Mouse (Mus musculus) neural tube, embryonic 10.5 days (tissue): Measurements from ENCODE around the gene Rln3.
A peak's percentile ranks its signal among the peaks of the same experiment; 100 is the strongest.

ENCODE experiments used
- DNase-seq: peaks from one replicate; pipeline ENCODE4 v3.0.0-alpha.2; 2017; ENCODE audit warnings: low spot score; ENCODE audit errors: extremely low spot score

Gene Rln3

GRCm38 (mm10) chr8:84044900-84045299, at the start of gene Rln3:
TSS of gene Rln3 (minus strand) at chr8:84045000.
- no peak for DNase-seq

DNA sequence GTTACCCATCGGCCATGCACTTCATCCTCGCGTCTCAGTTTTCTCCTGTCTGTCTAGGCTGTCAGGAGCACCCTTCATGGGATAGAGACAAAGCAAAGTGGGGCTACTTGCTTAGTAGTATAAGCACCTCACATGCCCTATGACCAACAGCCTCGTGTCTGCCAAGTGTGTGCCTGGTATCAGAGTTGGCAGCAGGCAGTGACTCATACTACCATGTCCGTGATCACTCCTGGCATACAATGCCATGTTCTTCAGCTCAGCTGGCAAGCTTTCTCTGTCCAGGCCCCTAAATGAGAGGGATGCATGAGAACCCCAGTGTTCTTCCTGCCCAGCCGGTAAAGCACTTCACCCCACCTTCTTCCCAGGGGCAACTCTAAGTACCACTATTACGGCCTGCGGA, 45.8 kb upstream of the Rln3 start:
- no peak for DNase-seq

- no peak for DNase-seq
These were observed 44.5 kb upstream of the Rln3 start for GRCm38 (mm10) chr8:84089277-84089676.

GRCm38 (mm10) chr8:84087821-84088220, 43.0 kb upstream of the Rln3 start:
- no peak for DNase-seq

DNA sequence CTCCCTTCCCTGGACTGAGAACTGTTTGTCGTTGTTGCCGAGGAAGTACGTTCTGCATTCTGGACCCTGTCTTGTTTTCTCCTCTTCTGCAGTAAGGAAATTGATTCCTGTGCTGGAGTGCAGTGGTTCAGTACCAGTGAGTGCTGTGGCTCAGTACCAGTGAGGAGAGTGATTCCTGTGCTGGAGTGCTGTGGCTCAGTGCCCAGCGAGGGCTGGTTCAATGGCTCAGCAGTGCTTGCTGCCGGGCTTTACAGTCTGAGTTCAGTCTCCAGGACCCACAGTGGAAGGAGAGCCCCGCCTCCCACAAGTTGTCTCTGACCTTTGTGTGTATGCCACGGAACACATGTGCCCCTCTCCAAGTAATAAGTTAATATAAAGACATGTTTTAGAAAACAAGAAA, 42.4 kb upstream of the Rln3 start:
- DNase-seq = no peak

- DNase-seq = peak; percentile 24
These were observed 39.7 kb upstream of the Rln3 start for GRCm38 (mm10) chr8:84084341-84085115.

DNA sequence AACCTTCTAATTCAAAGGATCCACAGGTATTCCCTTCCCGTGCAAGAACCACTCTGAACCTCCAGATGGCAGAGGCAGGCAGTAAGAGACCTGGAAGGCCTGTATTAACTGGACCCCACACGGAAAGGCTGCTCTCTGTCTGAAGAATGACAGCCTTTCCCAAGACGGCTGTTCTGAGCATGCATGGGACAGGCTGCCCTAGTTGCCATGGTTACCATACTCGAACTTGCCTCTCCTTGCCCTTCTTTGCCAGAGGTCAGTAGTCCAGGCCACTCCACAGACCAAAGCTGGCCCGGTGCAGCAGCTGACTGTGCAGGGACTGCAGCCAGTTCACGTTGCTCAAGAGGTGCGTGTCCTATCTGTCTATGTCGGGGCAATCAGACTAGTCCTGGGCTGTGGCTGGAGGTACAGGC, 39.0 kb upstream of the Rln3 start:
- DNase-seq = peak; percentile 56

DNA sequence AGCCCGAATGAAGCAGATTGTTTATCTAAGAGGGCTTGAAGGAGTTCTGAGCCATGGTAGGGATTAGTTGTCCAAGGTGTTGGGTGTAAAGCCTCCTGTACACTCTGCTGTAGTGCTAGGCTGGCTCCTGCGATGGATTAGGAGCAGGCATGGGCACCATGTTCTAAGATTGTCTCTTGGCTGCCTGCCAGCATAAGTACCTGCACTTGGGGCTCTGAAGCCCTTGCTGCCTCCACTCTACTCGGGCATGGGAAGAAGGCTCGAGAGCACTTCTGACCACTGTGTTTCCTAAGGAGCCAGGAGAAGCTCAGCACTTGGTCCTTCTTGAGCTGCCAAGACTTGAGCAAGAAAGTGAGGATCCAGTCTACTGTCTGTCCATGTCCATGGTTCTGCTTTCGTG, 34.4 kb upstream of the Rln3 start:
- no peak for DNase-seq

- no peak for DNase-seq
These were observed 32.0 kb upstream of the Rln3 start for GRCm38 (mm10) chr8:84076849-84077248.

DNA sequence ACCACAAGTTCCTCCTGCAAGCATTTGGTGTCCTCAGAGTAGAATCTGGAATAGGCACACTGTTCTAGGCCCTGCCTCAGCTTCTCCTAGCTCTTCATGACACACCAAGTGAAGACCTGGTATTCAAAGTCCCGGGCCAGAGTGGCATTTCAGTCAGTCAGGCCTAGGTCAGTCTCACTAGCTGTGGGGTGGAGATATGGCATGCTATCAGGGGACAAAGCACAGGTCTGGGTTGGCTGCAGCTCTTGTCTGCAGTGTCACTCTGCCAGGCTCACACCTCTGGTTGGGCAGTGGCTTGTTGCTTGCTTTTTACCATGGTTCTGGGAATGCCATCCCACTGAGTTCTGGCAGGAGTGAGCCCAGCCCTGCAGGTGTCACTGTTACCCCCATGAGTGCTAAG, 31.6 kb upstream of the Rln3 start:
- no peak for DNase-seq

GRCm38 (mm10) chr8:84073230-84073976, 28.6 kb upstream of the Rln3 start:
- DNase-seq = no peak

DNA sequence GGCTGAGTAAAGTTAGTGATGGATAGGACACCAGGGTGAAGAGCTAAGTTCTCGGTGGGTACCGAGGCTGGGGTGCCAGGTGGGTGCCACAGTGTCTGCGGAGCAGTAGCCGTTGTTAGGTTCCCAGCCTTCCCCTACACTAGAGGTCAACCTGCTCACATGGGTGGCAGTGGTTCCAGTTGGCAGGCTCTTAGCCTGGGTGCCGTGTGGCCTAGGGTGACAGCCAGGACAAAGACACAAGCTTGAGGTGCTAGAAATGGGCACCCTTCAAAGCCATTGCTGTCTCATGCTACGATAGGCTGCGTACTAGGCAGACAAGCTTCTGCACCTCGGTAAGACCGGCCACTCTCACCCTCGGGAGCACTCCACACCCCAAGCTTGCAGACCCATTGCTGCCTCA, 27.5 kb upstream of the Rln3 start:
- DNase-seq = no peak

DNA sequence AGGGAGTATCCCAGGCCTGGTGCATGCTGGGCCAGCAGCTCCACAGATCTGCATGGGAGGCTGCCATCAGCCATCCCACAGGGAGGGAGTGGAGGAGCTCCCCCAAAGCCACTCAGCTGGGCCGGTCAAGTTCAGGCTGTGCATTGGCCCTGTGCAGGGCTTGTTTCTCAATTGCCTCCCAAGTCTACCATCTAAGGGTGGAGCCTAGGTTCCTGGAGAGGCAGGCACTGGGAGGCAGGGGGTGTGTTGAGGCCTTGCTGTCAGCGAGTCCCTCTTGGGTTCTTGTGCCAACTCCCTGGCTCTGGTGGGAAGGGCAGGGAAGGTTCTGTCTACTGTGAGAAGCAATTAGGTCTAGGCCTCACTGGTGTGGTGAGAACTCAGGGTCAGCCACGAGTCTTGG, 27.1 kb upstream of the Rln3 start:
- DNase-seq = no peak

DNA sequence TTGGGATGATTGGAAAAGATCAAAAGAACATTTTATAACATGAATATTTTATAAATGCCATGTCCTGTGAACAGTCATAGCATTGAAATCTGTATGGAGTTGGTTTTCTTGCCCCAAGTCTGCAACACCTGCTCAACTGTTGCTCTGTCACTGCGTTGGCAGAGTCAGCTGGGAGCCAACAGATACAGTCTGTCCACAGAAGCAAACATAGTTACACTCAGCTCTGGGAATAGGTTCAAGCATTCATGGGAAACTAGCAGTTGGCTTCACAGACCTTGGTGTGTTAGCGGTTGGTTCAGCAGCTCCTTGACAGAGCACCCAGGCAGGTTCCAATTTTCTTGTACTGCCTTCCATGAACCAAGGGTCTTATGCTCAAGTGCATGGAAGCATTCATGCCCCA, 25.9 kb upstream of the Rln3 start:
- DNase-seq = no peak

- DNase-seq = no peak
These were observed 25.4 kb upstream of the Rln3 start for GRCm38 (mm10) chr8:84070241-84070640.

DNA sequence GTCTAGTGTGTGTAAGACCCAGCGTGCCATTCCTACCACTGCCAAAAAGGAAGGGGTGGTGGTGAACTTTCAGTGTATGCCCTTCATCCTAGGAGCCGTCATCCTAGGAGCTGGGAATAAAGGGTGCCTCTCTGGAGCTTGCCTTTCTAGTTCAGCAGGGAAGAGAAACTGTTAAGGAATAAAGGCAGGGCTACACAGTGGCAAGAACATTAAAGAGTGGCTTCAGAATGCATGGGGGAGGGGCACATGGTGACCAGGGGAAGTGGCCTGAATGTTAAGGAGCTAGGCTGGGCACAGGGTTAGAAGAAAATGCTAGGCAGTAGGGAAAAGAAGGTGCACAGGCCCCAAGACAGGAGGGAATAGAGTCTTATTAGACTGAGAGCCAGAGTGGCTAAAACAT, 24.9 kb upstream of the Rln3 start:
- no peak for DNase-seq

GRCm38 (mm10) chr8:84069169-84069568, 24.4 kb upstream of the Rln3 start:
- DNase-seq = no peak

DNA sequence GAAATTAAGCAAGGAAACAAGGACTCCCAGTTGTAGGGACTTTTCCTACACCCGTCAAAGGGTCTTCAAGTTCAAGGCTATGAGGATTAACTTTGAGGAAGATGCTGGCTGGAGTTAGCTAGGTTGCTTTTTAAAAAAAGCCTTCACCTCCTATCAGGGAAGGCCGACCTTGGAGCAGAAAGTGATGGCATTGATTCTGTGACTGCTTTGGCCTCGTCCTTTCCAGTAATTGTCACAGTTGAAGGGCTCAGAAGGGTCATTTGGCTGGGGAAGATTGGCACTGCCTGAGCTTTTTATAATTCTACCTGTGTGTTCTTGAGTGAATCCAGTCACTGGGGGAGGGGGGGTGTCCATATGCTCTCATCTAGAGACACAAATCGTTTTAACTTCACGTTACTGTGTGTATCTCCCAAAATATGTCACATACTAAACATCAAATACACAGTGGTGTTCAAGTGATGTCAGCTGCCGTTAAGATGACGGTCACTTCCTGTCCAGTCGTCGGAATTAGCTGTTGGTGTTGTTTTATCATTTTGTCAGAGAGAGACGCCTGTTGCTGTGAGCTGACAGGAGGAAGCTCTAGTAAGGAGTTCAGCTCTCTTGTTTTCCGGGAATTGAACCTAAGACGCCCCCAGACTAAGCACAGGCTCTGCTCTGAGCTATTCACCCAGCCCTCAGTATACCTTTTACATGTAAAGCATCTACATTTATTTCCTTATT, 23.7 kb upstream of the Rln3 start:
- DNase-seq = no peak

DNA sequence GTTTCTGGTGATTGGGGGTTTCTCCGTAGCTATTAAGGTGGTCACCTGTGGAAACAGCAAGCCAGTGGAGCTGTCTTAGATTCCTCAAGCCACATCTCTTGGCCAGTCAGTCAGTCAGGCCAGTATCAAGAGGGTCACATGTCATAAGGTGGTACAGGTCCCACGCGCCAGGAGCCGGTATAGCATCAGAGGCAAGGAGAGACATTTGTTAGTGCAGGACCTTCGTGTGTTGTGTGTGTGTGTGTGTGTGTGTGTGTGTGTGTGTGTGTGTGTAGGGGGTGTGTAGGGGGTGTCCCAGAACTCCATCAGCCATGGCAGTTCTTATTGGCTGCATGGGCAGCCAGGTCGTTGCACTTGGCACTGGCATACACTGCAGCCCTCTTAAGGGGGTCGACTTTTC, 23.1 kb upstream of the Rln3 start:
- DNase-seq = no peak

DNA sequence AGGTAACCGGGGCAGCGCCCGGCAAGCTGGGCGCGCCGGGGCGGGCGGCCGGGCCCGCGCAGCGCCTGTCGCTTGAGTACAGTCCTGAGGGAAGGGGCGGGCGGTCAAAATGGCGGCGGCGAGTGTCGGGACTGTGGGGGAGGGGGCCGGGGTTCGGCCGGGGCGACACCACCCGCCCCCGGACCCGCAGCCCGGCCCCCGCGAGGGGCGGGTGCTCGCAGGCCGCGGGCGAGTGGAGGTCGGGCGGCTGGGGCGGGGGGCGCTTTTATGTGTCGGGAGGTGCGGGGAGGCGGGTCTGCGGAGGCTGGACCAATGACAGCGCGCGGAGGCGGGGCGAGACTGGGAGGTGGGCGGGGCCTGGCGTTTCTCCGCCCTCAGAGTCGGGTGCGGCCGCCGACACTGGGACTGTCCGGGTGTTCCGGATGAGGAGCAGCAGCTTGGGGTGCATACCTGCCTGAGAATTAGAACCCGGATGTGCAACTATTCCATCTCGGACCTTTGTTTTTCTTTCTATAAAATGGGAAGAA, 22.3 kb upstream of the Rln3 start:
- DNase-seq = peak; percentile 95

DNA sequence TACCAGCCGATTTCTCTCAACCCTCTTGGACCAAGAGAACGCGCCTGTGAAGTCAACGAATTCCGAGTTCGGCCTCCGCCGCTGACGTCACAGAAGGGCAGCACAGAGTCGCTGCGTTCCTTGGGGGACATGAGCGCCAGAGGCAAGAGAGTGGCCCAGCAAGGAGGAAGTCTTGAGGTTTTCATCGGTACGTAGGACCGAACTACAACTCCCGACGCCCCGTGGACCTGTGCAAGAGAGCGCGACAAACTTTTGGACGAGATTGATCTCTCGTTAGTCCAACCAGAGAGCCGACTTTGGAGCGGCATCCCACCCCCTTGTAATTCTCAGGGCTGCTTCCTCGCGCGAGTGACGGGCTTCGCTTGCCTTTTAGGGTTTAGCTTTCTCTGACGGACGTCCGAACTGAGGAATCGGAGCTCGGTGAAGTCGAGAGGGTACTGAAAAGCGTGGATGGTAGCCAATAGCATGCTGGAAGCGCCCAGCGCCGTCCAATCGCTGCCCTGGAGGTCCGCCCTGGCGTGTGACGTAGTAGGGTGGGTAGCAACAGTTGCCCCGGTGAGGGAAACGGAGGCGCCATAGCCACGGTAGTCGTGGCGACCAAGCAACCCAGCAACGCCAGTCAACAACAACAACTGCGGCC, 21.6 kb upstream of the Rln3 start, which contains the start of gene Rfx1:
Gene Rfx1 (plus strand): TSS at position 544 of the 640 bp plus-strand sequence.
- DNase-seq = peak; percentile 98
